Mouse (Mus musculus): ENCODE measurements around the gene Ube2j2. TPM values are rescaled to one million over a fixed set of nuclear protein-coding genes. Genes with fewer than 3 reads are reported as not detected.
A peak's percentile ranks its signal among the peaks of the same experiment; 100 is the strongest.

Gene Ube2j2
- polyA plus RNA-seq, 1 experiment from 2014 or later, result 167 TPM

- no peaks in the 10 kb centered on the region for H3K9me3 ChIP-seq
- H3K36me3 ChIP-seq, result peaks cover 52% of the 10 kb centered on the region
- H3K27me3 ChIP-seq (replicated peaks), result no peaks in the 10 kb centered on the region
- no peak for ATAC-seq (ENCODE audit: low FRiP score, low read depth)
- no peak overlapping the region for H3K9ac ChIP-seq
- no peak overlapping the region for H3K4me3 ChIP-seq
- H3K27ac ChIP-seq, result no peak overlapping the region
- no peak overlapping the region for H3K4me2 ChIP-seq (replicated peaks)
- WGBS, result 88% methylated on average over 11 of the region's 11 CpGs
- no peaks in the 10 kb centered on the region for H3K4me1 ChIP-seq
Measured at GRCm38 (mm10) chr4:155907003-155907402, 36.6 kb upstream of the Ube2j2 start.

- H3K9me3 ChIP-seq, result no peaks in the 10 kb centered on the region
Measured at GRCm38 (mm10) chr4:155908281-155908680, 35.4 kb upstream of the Ube2j2 start.

GRCm38 (mm10) chr4:155908751-155909150, 34.9 kb upstream of the Ube2j2 start:
- Histone ChIP-seq H3K36me3 (peaks cover 34% of the 10 kb centered on the region), H3K9ac (no peak overlapping the region), H3K27me3 (replicated peaks) (no peaks in the 10 kb centered on the region), H3K4me3 (no peak overlapping the region), H3K4me1 (no peaks in the 10 kb centered on the region), H3K9me3 (no peaks in the 10 kb centered on the region), H3K4me2 (replicated peaks) (no peak overlapping the region), H3K27ac (no peak overlapping the region)
- no peak for ATAC-seq (ENCODE audit: low FRiP score, low read depth)
- WGBS, result 93% methylated on average over 4 of the region's 4 CpGs

More at GRCm38 (mm10) chr4:155908281-155908680, 35.4 kb upstream of the Ube2j2 start:
- Histone ChIP-seq H3K4me3 (no peak overlapping the region), H3K4me2 (replicated peaks) (no peak overlapping the region), H3K4me1 (no peaks in the 10 kb centered on the region), H3K27me3 (replicated peaks) (no peaks in the 10 kb centered on the region), H3K27ac (no peak overlapping the region), H3K36me3 (peaks cover 39% of the 10 kb centered on the region), H3K9ac (no peak overlapping the region)
- WGBS, result 78% methylated on average over 7 of the region's 7 CpGs
- ATAC-seq (ENCODE audit: low FRiP score, low read depth), result no peak

- WGBS, result 56% methylated on average over 1 of the region's 1 CpGs
- no peak overlapping the region for H3K27ac ChIP-seq
- no peaks in the 10 kb centered on the region for H3K4me1 ChIP-seq
- no peaks in the 10 kb centered on the region for H3K9me3 ChIP-seq
- H3K4me3 ChIP-seq, result no peak overlapping the region
- no peak overlapping the region for H3K4me2 ChIP-seq (replicated peaks)
- no peak for ATAC-seq (ENCODE audit: low FRiP score, low read depth)
- H3K9ac ChIP-seq, result no peak overlapping the region
- H3K27me3 ChIP-seq (replicated peaks), result no peaks in the 10 kb centered on the region
- H3K36me3 ChIP-seq, result no peaks in the 10 kb centered on the region
Measured at GRCm38 (mm10) chr4:155932031-155932430, 11.6 kb upstream of the Ube2j2 start.

- no peaks in the 10 kb centered on the region; the same call in 1 of the 2 replicates for H3K27me3 ChIP-seq (replicated peaks)
- ATAC-seq (ENCODE audit: low FRiP score, low read depth), result peak; percentile 52
- H3K4me2 ChIP-seq (replicated peaks), result peak overlapping the region; percentile 95
- peak overlapping the region; percentile 91 for H3K9ac ChIP-seq
- peak overlapping the region; percentile 97 for H3K4me3 ChIP-seq
- no peaks in the 10 kb centered on the region for H3K9me3 ChIP-seq
- WGBS, result under 1% methylated on average over 17 of the region's 17 CpGs
- peak overlapping the region; percentile 47; the same call in 1 of the 2 replicates for H3K27ac ChIP-seq
- H3K36me3 ChIP-seq, result peaks cover 19% of the 10 kb centered on the region
- peaks cover 19% of the 10 kb centered on the region for H3K4me1 ChIP-seq
Measured at GRCm38 (mm10) chr4:155943049-155943452, 580 bp upstream of the Ube2j2 start.

- Histone ChIP-seq H3K4me3 (peak overlapping the region; percentile 97), H3K4me2 (replicated peaks) (peak overlapping the region; percentile 95), H3K27me3 (replicated peaks) (no peaks in the 10 kb centered on the region; the same call in 1 of the 2 replicates), H3K9ac (peak overlapping the region; percentile 91), H3K9me3 (no peaks in the 10 kb centered on the region), H3K27ac (no peak overlapping the region), H3K36me3 (peaks cover 30% of the 10 kb centered on the region), H3K4me1 (peaks cover 19% of the 10 kb centered on the region)
- 0 out of 2 replicates have a peak, but pooled peaks have one; percentile 14 for ATAC-seq (ENCODE audit: low FRiP score, low read depth)
- WGBS, result 1% methylated on average over 17 of the region's 17 CpGs
Measured at GRCm38 (mm10) chr4:155944271-155944670, 640 bp downstream of the Ube2j2 start.

- Histone ChIP-seq H3K27ac (no peak overlapping the region), H3K4me3 (no peak overlapping the region), H3K27me3 (replicated peaks) (no peaks in the 10 kb centered on the region), H3K9me3 (no peaks in the 10 kb centered on the region), H3K4me1 (peaks cover 19% of the 10 kb centered on the region), H3K9ac (no peak overlapping the region), H3K4me2 (replicated peaks) (no peak overlapping the region), H3K36me3 (peaks cover 57% of the 10 kb centered on the region)
- no peak for ATAC-seq (ENCODE audit: low FRiP score, low read depth)
Measured at GRCm38 (mm10) chr4:155947094-155947493, 3.5 kb downstream of the Ube2j2 start.

- peaks cover 75% of the 10 kb centered on the region for H3K36me3 ChIP-seq
- no peak overlapping the region for H3K27ac ChIP-seq
- H3K27me3 ChIP-seq (replicated peaks), result no peaks in the 10 kb centered on the region
- no peak overlapping the region for H3K4me2 ChIP-seq (replicated peaks)
- no peak for ATAC-seq (ENCODE audit: low FRiP score, low read depth)
- H3K4me3 ChIP-seq, result no peak overlapping the region
- no peaks in the 10 kb centered on the region for H3K9me3 ChIP-seq
- WGBS, result 96% methylated on average over 6 of the region's 6 CpGs
- no peak overlapping the region for H3K9ac ChIP-seq
- H3K4me1 ChIP-seq, result no peaks in the 10 kb centered on the region
Measured at GRCm38 (mm10) chr4:155955491-155955890, 11.9 kb downstream of the Ube2j2 start.

- 0 out of 2 replicates have a peak overlapping the region, but pooled peaks have one; percentile 5 for H3K9ac ChIP-seq
Measured at GRCm38 (mm10) chr4:155959275-155959674, 15.6 kb downstream of the Ube2j2 start.

GRCm38 (mm10) chr4:155962167-155962971, 18.7 kb downstream of the Ube2j2 start, which contains the start of gene C1qtnf12:
C1qtnf12 (plus strand) TSS chr4:155962318.
- 1% methylated on average over 37 of the region's 42 CpGs for WGBS
- Histone ChIP-seq H3K4me1 (peaks cover 17% of the 10 kb centered on the region), H3K4me3 (peak within 1 kb of the TSS; percentile 37), H3K4me2 (replicated peaks) (peak within 1 kb of the TSS; percentile 84), H3K27ac (no peak within 1 kb of the TSS), H3K36me3 (peaks cover 46% of the 10 kb centered on the region), H3K27me3 (replicated peaks) (no peaks in the 10 kb centered on the region), H3K9me3 (no peaks in the 10 kb centered on the region), H3K9ac (peak within 1 kb of the TSS; percentile 63)
- peak; percentile 72 for ATAC-seq (ENCODE audit: low FRiP score, low read depth)

More at GRCm38 (mm10) chr4:155959275-155959674, 15.6 kb downstream of the Ube2j2 start:
- Histone ChIP-seq H3K27ac (no peak overlapping the region), H3K36me3 (peaks cover 49% of the 10 kb centered on the region), H3K9me3 (no peaks in the 10 kb centered on the region), H3K4me2 (replicated peaks) (no peak overlapping the region), H3K4me3 (no peak overlapping the region), H3K27me3 (replicated peaks) (no peaks in the 10 kb centered on the region), H3K4me1 (peaks cover 17% of the 10 kb centered on the region)
- 8% methylated on average over 5 of the region's 5 CpGs for WGBS
- peak; percentile 60 for ATAC-seq (ENCODE audit: low FRiP score, low read depth)

GRCm38 (mm10) chr4:155963106-155963505, 19.5 kb downstream of the Ube2j2 start:
- Histone ChIP-seq H3K36me3 (peaks cover 38% of the 10 kb centered on the region), H3K27me3 (replicated peaks) (no peaks in the 10 kb centered on the region), H3K4me2 (replicated peaks) (peak overlapping the region; percentile 84), H3K9ac (peak overlapping the region; percentile 63; the same call in 1 of the 2 replicates), H3K27ac (no peak overlapping the region), H3K4me3 (0 out of 2 replicates have a peak overlapping the region, but pooled peaks have one; percentile 3), H3K4me1 (peaks cover 17% of the 10 kb centered on the region), H3K9me3 (no peaks in the 10 kb centered on the region)
- WGBS, result 58% methylated on average over 7 of the region's 7 CpGs
- no peak for ATAC-seq (ENCODE audit: low FRiP score, low read depth)

GRCm38 (mm10) chr4:155964396-155964795, 20.8 kb downstream of the Ube2j2 start:
- Histone ChIP-seq H3K4me3 (no peak overlapping the region), H3K4me1 (peaks cover 17% of the 10 kb centered on the region), H3K9ac (no peak overlapping the region), H3K27ac (no peak overlapping the region), H3K4me2 (replicated peaks) (no peak overlapping the region), H3K36me3 (peaks cover 31% of the 10 kb centered on the region), H3K27me3 (replicated peaks) (no peaks in the 10 kb centered on the region), H3K9me3 (no peaks in the 10 kb centered on the region)
- no peak for ATAC-seq (ENCODE audit: low FRiP score, low read depth)
- WGBS, result 93% methylated on average over 11 of the region's 11 CpGs
